Mouse (Mus musculus): Measurements from ENCODE around the gene Sh3rf1. TPM values are rescaled to one million over a fixed set of nuclear protein-coding genes. Genes with fewer than 3 reads are reported as not detected.

The Sh3rf1 gene
- polyA plus RNA-seq, 1 experiment from 2014 or later = 25.3 TPM

DNA sequence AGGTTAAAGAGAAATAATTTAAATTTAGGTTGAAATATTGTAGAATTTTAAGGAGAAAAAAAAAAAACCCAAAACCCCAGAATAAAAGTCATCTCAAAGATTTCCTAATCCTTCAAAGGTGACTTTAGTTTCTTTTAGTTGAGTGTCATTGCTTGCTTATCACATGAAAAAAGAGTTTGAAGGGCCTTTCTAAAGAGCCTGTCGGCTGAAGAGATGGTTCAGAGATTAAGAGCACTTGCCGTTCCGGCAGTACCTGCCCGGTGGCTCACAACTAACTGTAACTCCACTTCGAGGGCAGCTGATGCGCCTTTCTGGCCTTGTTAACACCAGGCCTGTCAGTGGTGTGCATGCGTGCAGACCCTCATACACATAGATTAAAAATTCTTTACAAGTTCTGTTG is 41.2 kb downstream of the Sh3rf1 start:
- WGBS = 94% methylated on average over 7 of the region's 7 CpGs
- no peak overlapping the region for H3K4me3 ChIP-seq (ENCODE audit: low read depth, low read length)
- no peaks in the 10 kb centered on the region for H3K9me3 ChIP-seq (ENCODE audit: control insufficient read depth, low read length)
- no peaks in the 10 kb centered on the region for H3K27me3 ChIP-seq (ENCODE audit: control insufficient read depth, insufficient read depth, low read length)
- DNase-seq (ENCODE audit: low spot score) (no peak), ATAC-seq (ENCODE audit: low FRiP score) (no peak)
- H3K27ac ChIP-seq (ENCODE audit: low read depth, low read length) = no peak overlapping the region
- H3K36me3 ChIP-seq (ENCODE audit: control insufficient read depth, insufficient read depth, low read length) = no peaks in the 10 kb centered on the region
- no peak overlapping the region for H3K9ac ChIP-seq (ENCODE audit: low read depth, low read length)
- H3K4me2 ChIP-seq (replicated peaks; ENCODE audit: low read depth, low read length) = no peak overlapping the region
- H3K4me1 ChIP-seq (replicated peaks; ENCODE audit: control insufficient read depth, insufficient read depth, low read length) = no peaks in the 10 kb centered on the region; the same call in 1 of the 2 replicates

DNA sequence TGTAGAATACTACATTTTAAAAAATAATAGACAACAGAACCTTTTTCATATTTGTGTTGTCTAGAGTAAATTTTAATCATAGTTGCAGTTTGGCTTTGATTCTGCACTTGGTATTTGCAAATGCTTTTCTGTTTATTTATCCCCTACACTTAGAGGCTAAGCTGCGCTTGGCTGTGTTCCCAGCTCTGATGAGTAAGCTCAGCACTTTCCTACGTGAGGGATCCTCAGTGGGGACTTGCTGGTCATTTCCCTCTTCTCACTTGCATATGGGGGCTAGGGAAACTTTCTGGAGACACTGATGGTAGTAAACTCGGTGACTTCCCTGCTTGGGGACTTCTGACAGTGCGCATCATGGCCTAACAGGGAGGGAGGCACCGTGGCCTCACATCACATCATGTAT is 41.7 kb downstream of the Sh3rf1 start:
- DNase-seq (ENCODE audit: low spot score) = no peak
- Histone ChIP-seq H3K36me3 (ENCODE audit: control insufficient read depth, insufficient read depth, low read length) (no peaks in the 10 kb centered on the region), H3K27ac (ENCODE audit: low read depth, low read length) (no peak overlapping the region), H3K9me3 (ENCODE audit: control insufficient read depth, low read length) (no peaks in the 10 kb centered on the region), H3K9ac (ENCODE audit: low read depth, low read length) (no peak overlapping the region), H3K4me2 (replicated peaks; ENCODE audit: low read depth, low read length) (no peak overlapping the region), H3K4me1 (replicated peaks; ENCODE audit: control insufficient read depth, insufficient read depth, low read length) (no peaks in the 10 kb centered on the region), H3K27me3 (ENCODE audit: control insufficient read depth, insufficient read depth, low read length) (no peaks in the 10 kb centered on the region), H3K4me3 (ENCODE audit: low read depth, low read length) (no peak overlapping the region)
- 82% methylated on average over 5 of the region's 5 CpGs for WGBS
- ATAC-seq (ENCODE audit: low FRiP score) = no peak

DNA sequence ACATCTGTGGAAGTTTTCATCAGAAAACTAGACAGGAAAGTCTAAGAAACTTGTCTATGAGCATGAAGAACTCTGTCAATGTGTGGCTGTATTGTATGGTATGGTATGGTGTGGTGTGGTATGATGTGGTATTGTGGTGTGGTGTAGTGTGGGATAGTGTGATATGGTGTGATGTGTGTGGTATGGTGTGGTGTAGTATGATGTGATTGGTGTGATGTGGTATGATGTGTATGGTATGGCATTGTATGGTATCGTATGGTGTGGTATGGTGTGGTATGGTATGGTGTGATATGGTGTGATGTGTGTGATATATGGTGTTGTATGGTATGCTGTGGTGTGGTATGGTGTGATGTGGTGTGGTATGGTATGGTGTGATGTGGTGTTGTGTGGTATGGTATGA is 43.4 kb downstream of the Sh3rf1 start:
- H3K9me3 ChIP-seq (ENCODE audit: control insufficient read depth, low read length) = no peaks in the 10 kb centered on the region
- WGBS = 100% methylated on average over 1 of the region's 1 CpGs
- no peak overlapping the region for H3K27ac ChIP-seq (ENCODE audit: low read depth, low read length)
- no peak overlapping the region for H3K4me2 ChIP-seq (replicated peaks; ENCODE audit: low read depth, low read length)
- ATAC-seq (ENCODE audit: low FRiP score) (no peak), DNase-seq (ENCODE audit: low spot score) (no peak)
- no peaks in the 10 kb centered on the region for H3K4me1 ChIP-seq (replicated peaks; ENCODE audit: control insufficient read depth, insufficient read depth, low read length)
- no peak overlapping the region for H3K4me3 ChIP-seq (ENCODE audit: low read depth, low read length)
- H3K9ac ChIP-seq (ENCODE audit: low read depth, low read length) = no peak overlapping the region
- no peaks in the 10 kb centered on the region for H3K27me3 ChIP-seq (ENCODE audit: control insufficient read depth, insufficient read depth, low read length)
- no peaks in the 10 kb centered on the region for H3K36me3 ChIP-seq (ENCODE audit: control insufficient read depth, insufficient read depth, low read length)

DNA sequence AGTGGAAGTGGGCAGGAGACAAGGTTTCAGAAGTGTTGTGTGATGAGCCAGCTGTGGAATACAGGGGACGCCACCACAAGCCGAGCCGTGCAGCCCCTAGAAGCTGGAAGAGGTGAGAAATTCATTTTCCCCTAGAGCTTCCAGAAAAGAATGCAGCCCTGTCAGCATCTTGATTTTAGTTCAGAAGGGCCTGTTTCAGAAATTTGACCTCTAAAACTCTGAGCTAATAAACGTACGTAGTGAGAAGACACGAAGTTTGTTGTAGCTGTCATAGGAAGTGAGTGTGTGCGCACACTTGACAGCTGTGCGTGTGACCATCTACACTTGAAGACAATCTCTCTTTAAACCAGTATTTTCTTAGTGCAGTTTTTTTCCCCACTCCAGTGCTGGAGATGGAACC is 44.0 kb downstream of the Sh3rf1 start:
- H3K36me3 ChIP-seq (ENCODE audit: control insufficient read depth, insufficient read depth, low read length) = no peaks in the 10 kb centered on the region
- ATAC-seq (ENCODE audit: low FRiP score) (no peak), DNase-seq (ENCODE audit: low spot score) (no peak)
- H3K27ac ChIP-seq (ENCODE audit: low read depth, low read length) = no peak overlapping the region
- H3K9me3 ChIP-seq (ENCODE audit: control insufficient read depth, low read length) = no peaks in the 10 kb centered on the region
- no peak overlapping the region for H3K4me3 ChIP-seq (ENCODE audit: low read depth, low read length)
- H3K27me3 ChIP-seq (ENCODE audit: control insufficient read depth, insufficient read depth, low read length) = no peaks in the 10 kb centered on the region
- H3K9ac ChIP-seq (ENCODE audit: low read depth, low read length) = no peak overlapping the region
- no peak overlapping the region for H3K4me2 ChIP-seq (replicated peaks; ENCODE audit: low read depth, low read length)
- H3K4me1 ChIP-seq (replicated peaks; ENCODE audit: control insufficient read depth, insufficient read depth, low read length) = no peaks in the 10 kb centered on the region
- WGBS = 75% methylated on average over 8 of the region's 8 CpGs

DNA sequence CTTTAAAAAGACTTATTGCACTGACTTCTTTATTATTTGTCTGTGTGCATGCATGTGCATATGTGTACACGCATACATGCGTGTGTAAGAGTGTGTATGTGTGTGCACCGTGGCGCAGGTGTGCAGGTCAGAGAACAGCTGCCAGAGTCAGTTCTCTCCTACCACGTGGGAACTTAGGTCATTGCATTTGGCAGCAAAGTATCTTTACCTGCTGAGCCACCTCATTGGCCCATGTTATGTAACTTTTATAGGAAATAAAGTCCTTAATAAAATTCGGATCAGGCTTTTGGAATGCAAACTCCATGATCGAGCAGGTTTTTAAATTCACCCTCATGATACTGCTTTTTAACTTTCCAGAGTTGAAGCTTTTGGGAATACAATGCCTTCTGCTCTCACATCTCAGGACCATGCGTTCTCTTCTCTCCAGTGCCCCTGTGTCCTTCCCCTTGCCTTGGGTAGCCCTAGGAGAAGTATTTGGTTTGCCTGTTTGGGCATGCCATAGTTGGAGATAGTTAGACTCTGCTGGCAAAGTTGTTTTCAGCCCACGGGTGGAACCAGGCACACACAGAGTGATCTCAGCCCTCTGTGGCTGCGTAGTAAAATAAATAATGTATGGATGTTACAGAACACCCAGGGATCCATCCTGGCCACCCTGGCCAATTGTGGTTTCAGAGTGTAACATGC is 44.7 kb downstream of the Sh3rf1 start:
- Histone ChIP-seq H3K27me3 (ENCODE audit: control insufficient read depth, insufficient read depth, low read length) (no peaks in the 10 kb centered on the region), H3K4me2 (replicated peaks; ENCODE audit: low read depth, low read length) (no peak overlapping the region), H3K9ac (ENCODE audit: low read depth, low read length) (no peak overlapping the region), H3K4me1 (replicated peaks; ENCODE audit: control insufficient read depth, insufficient read depth, low read length) (no peaks in the 10 kb centered on the region), H3K36me3 (ENCODE audit: control insufficient read depth, insufficient read depth, low read length) (no peaks in the 10 kb centered on the region), H3K27ac (ENCODE audit: low read depth, low read length) (no peak overlapping the region), H3K4me3 (ENCODE audit: low read depth, low read length) (no peak overlapping the region), H3K9me3 (ENCODE audit: control insufficient read depth, low read length) (no peaks in the 10 kb centered on the region)
- WGBS = 88% methylated on average over 10 of the region's 10 CpGs
- ATAC-seq (ENCODE audit: low FRiP score) (no peak), DNase-seq (ENCODE audit: low spot score) (no peak)

DNA sequence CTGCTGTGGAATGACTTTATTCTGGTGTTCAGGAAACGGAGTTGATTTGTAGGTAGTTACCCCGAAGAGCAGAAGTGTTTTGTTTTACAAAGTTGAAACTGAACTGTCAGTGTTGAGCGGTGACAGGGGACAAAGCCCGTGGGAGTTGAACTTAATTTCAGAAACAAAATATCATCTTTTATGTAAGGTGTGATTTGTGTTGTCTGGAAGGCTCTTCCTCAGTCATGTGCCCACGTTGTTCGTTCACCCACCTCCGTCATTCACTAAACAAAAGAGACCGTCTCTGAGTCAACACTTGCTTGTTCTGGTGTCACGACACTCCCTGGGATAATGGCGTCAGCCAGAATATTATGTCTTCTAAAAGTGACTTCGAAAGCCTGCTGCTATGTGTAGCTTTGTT is 46.3 kb downstream of the Sh3rf1 start:
- no peak for ATAC-seq (ENCODE audit: low FRiP score)
- Histone ChIP-seq H3K4me1 (replicated peaks; ENCODE audit: control insufficient read depth, insufficient read depth, low read length) (no peaks in the 10 kb centered on the region), H3K4me3 (ENCODE audit: low read depth, low read length) (no peak overlapping the region), H3K27me3 (ENCODE audit: control insufficient read depth, insufficient read depth, low read length) (no peaks in the 10 kb centered on the region), H3K36me3 (ENCODE audit: control insufficient read depth, insufficient read depth, low read length) (no peaks in the 10 kb centered on the region), H3K27ac (ENCODE audit: low read depth, low read length) (no peak overlapping the region), H3K4me2 (replicated peaks; ENCODE audit: low read depth, low read length) (no peak overlapping the region), H3K9me3 (ENCODE audit: control insufficient read depth, low read length) (no peaks in the 10 kb centered on the region), H3K9ac (ENCODE audit: low read depth, low read length) (no peak overlapping the region)
- no peak for DNase-seq (ENCODE audit: low spot score)
- WGBS = 68% methylated on average over 11 of the region's 11 CpGs

DNA sequence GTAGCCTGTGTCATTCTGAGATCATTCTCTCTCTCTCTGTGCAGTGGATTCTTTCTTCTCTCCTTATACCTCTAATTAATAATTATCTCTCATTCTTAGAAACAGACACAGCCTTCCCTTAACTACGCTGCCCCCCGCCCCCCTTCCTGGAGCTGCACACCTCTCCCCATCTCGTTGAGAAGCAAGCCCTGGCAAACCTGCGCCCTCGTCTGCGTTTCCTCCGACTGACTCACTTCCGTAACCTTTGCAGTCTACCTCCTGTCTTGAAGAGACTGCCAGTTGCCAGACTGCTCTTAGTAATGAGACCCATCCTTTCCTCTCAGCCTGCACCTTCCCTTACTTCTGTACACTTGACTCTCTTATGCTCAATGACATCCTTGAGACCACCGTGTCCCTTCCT is 46.9 kb downstream of the Sh3rf1 start:
- H3K9me3 ChIP-seq (ENCODE audit: control insufficient read depth, low read length) = no peaks in the 10 kb centered on the region
- no peak overlapping the region for H3K9ac ChIP-seq (ENCODE audit: low read depth, low read length)
- WGBS = 82% methylated on average over 9 of the region's 9 CpGs
- no peak for DNase-seq (ENCODE audit: low spot score)
- no peaks in the 10 kb centered on the region; the same call in 1 of the 2 replicates for H3K4me1 ChIP-seq (replicated peaks; ENCODE audit: control insufficient read depth, insufficient read depth, low read length)
- H3K4me3 ChIP-seq (ENCODE audit: low read depth, low read length) = no peak overlapping the region
- no peaks in the 10 kb centered on the region for H3K27me3 ChIP-seq (ENCODE audit: control insufficient read depth, insufficient read depth, low read length)
- H3K36me3 ChIP-seq (ENCODE audit: control insufficient read depth, insufficient read depth, low read length) = no peaks in the 10 kb centered on the region
- ATAC-seq (ENCODE audit: low FRiP score) = no peak
- H3K27ac ChIP-seq (ENCODE audit: low read depth, low read length) = no peak overlapping the region
- no peak overlapping the region for H3K4me2 ChIP-seq (replicated peaks; ENCODE audit: low read depth, low read length)

DNA sequence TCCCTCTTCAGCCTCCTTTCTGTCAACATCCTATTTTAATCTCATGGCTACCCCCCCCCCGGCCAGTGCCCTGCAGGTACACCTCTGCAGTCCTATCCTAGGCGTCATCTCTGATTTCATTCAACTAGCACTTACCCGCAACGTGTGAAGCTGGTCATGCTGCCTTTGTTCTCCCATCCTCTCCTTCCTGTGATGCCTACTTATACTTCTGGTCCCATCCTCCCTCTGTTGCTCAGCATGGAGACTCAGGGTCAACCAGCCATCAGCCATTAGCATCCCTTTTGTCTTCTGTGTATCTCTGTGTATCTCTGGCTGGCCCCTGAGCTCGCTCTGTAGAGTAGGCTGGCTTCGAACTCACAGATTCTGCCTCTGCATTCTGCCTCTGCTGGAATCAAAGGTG is 47.3 kb downstream of the Sh3rf1 start:
- no peaks in the 10 kb centered on the region for H3K9me3 ChIP-seq (ENCODE audit: control insufficient read depth, low read length)
- H3K27ac ChIP-seq (ENCODE audit: low read depth, low read length) = no peak overlapping the region
- H3K4me2 ChIP-seq (replicated peaks; ENCODE audit: low read depth, low read length) = no peak overlapping the region
- ATAC-seq (ENCODE audit: low FRiP score) = no peak
- no peak for DNase-seq (ENCODE audit: low spot score)
- H3K4me1 ChIP-seq (replicated peaks; ENCODE audit: control insufficient read depth, insufficient read depth, low read length) = no peaks in the 10 kb centered on the region; the same call in 1 of the 2 replicates
- H3K9ac ChIP-seq (ENCODE audit: low read depth, low read length) = no peak overlapping the region
- WGBS = 70% methylated on average over 4 of the region's 6 CpGs
- no peaks in the 10 kb centered on the region for H3K36me3 ChIP-seq (ENCODE audit: control insufficient read depth, insufficient read depth, low read length)
- no peaks in the 10 kb centered on the region for H3K27me3 ChIP-seq (ENCODE audit: control insufficient read depth, insufficient read depth, low read length)
- H3K4me3 ChIP-seq (ENCODE audit: low read depth, low read length) = no peak overlapping the region

DNA sequence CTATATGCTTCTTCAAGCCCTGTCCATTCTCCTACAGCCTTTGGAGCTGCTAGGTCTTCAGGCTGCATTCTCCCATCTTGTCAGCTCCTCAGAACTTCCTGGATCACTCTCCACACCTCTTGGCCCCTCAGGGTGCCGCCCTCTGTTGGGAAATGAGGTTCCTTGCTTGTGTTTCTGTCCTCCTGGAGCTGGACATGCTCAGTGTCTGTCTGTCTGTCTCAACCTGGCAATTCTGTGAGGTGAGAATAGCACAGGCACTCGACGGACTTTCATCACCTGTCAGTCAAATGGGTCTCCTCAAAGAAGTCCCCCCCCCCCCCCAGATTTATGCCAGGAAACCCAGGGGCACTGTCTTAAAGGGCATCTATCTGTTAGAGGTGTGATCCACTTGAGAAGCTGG is 49.2 kb downstream of the Sh3rf1 start:
- Histone ChIP-seq H3K4me1 (replicated peaks; ENCODE audit: control insufficient read depth, insufficient read depth, low read length) (no peaks in the 10 kb centered on the region; the same call in 1 of the 2 replicates), H3K27ac (ENCODE audit: low read depth, low read length) (no peak overlapping the region), H3K36me3 (ENCODE audit: control insufficient read depth, insufficient read depth, low read length) (no peaks in the 10 kb centered on the region), H3K9me3 (ENCODE audit: control insufficient read depth, low read length) (no peaks in the 10 kb centered on the region), H3K27me3 (ENCODE audit: control insufficient read depth, insufficient read depth, low read length) (no peaks in the 10 kb centered on the region), H3K4me3 (ENCODE audit: low read depth, low read length) (no peak overlapping the region), H3K4me2 (replicated peaks; ENCODE audit: low read depth, low read length) (no peak overlapping the region), H3K9ac (ENCODE audit: low read depth, low read length) (no peak overlapping the region)
- 67% methylated on average over 3 of the region's 3 CpGs for WGBS
- DNase-seq (ENCODE audit: low spot score) (no peak), ATAC-seq (ENCODE audit: low FRiP score) (no peak)

Data from hindbrain, embryonic 11.5 days (tissue).